Mouse (Mus musculus) cortical plate, adult 2 months (tissue): ENCODE results near the gene Lrrc20.

Experiments
- CTCF ChIP-seq: fragments of 200-500 bp; IDR thresholded peaks from 2 replicates; pipeline ENCODE4 v1.5.1; 2011; ENCODE audit warnings: mild to moderate bottlenecking, control low read depth, low read length; ENCODE audit not compliant: insufficient read depth; ENCODE audit errors: extremely low read depth
- POLR2A ChIP-seq: fragments of 200-500 bp; IDR thresholded peaks from 2 replicates; pipeline ENCODE4 v1.6.1; 2011; ENCODE audit warnings: mild to moderate bottlenecking, low read length, control low read depth; ENCODE audit not compliant: insufficient read depth; ENCODE audit errors: extremely low read depth

DNA sequence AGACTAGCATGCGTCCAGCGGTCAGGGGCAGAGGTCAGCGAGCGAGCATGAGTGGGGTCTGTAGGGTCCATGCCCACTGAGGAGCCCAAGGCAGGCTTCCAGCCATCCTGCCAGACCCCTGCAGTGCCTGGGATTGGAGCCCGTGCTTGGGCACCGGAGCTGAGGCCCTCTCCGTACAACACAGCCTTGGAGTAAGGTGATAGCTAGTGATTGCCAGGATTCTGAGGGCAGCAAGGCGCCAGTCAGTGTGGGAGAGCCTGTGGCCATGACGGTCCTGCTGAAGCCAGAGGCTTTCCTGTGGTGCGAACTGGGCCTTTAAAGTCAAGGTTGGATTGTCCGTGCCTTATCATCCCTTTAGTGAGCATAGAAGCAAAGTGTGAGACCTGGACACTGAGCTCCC lies 9.2 kb downstream of the Lrrc20 start:
- TF ChIP-seq CTCF (no peak), POLR2A (no peak)
